Mouse (Mus musculus): ENCODE results near the gene Spon1.
A peak's percentile ranks its signal among the peaks of the same experiment; 100 is the strongest.

Gene Spon1

DNA sequence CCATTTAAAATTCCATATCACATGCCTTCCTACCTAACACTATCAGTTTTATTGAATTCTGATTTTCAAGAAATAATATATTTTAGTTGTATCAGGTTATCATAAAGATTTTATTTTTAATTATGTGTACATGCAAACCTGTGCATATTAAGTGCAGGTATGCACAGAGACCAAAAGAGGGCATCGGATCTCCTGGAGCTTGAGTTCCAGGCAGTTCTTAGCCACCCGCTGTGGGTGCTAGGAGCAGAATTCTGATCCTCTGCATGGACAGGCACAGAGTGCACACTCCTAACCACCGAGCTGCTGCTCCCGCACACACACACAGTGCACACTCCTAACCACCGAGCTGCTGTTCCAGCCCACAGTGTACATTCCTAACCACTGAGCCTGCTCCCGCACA is 294.6 kb downstream of the Spon1 start:
- DNase-seq (ENCODE audit: low spot score) = no peak

DNA sequence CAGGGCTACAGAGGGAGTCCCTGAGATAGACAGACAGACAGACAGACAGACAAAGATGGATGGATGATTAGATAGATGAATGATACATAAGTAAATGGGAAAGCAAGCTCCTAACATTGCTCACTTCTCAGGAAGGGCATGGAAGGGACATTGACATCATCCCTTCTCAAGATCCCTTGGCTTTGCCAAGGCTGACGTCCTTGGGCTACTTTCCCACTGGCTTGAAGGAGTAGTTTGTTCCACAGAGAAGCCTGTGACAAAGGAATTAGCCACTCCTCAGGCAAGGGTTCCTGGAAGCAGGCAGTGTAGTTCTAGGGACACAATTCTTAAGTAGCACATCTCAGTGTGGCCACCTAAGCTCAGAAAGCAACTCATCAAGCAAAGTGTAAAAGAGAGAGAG is 296.7 kb downstream of the Spon1 start:
- DNase-seq (ENCODE audit: low spot score) = peak; percentile 36

DNA sequence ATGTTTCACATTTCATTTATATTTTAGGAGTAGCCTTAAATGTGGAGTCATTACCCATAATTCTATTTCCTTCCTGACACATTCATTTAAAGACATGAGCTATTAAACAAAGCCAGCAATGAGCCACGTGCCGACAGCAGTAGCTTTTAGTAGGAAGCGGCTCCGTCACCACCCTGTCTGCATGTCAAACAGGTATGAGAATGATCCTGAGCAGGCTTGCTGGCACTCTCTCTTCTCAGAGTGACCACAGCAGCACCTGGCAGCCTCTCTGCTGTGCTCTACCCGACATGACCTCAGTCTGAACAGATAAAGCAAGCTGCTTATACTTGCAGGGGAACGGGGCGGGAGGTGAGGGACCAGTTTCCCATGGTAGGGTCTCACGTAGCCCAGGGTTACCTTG is 297.7 kb downstream of the Spon1 start:
- DNase-seq (ENCODE audit: low spot score) = no peak

DNA sequence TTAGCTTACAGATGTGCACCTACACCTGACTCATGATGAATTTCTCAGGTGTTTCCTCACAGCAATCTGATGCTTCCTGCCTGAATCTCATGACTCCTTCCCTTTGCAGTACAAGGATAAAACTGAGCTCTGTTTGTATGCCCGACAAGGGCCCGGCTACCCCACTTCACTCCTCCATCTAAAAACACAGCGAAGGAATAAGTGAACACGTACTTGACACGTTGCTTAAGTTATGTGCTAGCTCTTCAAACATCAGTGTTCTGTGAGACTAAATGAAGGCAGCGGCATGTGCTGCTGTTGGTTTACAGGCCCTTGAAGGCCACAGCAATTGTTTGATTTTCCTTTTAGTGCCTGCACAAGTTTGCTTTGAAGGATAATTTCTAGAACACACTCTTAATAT is 298.2 kb downstream of the Spon1 start:
- DNase-seq (ENCODE audit: low spot score) = no peak

DNA sequence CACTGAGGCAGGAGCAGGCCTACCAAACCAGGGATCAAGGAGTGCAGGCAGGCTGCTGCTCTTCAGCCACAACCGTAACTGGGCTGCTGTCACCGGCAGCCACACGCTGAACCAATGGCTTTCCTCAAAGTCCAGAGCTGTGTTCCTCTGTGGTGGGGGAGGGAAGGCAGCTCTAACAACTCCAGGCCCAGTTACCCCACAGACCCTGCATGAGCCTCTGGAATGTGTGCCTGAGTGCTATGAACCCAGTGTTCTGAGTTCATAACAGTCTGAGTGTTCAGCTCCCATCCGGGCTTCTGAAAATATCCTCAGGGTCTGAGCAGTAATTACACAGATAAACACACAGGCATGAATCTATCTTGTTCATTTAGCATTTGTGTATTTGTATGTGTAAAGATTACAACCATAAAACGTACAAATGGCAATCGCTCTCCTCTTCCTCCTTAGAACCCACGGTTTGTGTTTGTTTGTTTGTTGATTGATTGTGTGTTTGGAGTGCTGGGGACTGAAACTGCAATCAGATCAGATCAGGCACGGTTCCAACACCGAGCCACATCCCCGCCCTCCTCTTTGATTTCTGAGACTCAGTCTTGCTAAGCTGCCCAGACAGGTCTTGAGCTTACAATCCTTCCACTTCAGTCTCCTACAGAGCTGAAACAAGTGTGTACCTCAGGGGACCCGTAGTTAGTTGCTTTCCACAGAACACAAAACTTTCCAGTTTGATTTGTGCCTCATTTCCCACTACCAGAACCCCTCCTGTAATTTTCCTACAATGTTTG is 299.8 kb downstream of the Spon1 start:
- no peak for DNase-seq (ENCODE audit: low spot score)

DNA sequence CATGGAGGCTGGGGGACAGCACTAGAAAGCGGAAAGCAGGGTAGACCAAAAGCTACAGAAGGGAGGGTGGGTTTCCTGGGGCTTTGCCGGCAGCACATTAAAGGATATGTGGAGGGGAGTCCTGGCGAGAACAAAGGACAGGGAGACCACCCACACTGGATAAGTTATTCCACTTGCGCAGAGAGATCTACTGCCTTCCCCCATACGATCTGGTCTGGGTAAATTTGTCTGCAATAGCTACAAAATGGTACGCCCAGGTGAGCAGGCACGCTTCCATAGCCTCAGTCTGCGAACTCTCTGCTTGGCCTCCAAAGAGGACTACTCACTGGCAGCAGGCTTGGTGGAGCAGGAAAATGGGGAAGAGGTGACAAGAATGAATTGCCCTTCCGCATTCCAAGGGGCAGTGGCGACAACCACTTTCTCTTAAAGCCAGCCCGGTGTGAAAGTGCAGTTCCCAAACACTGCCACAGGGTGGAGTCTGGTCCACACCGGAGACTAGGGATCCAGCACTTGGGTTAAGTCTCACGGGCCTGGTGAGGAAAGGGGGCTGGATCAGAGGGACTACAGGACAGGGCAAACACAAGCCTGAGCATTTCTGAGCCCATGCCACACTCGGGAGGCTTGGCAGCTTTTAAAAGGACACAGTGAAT is 300.9 kb downstream of the Spon1 start:
- DNase-seq (ENCODE audit: low spot score) = peak; percentile 61

DNA sequence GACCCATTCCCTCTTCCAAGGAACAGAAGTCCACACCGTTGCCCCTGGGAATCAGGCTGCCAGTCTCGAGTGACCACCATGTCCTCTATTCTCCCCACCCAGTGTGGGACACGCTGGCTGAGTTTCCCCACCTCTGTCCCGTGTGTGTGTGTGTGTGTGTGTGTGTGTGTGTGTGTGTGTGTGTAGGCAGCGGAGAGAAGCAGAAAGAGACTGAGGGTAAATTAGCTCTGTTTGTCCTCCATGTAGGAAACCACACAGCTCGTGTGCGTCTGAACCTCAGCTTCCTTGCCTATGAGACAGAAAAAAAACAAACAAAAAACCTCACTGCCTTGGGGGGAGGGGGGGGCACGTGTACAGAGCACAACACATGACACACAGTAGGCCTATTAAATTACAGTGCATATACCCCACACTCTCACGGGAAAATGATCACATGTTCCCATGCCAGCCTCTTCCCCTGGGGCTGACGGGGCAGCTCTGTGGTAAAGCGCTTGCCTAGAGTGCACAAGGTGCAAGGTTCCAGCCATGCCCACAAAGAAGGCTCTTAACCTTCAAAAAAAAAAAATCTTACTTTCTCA is 303.2 kb downstream of the Spon1 start:
- no peak for DNase-seq (ENCODE audit: low spot score)

DNA sequence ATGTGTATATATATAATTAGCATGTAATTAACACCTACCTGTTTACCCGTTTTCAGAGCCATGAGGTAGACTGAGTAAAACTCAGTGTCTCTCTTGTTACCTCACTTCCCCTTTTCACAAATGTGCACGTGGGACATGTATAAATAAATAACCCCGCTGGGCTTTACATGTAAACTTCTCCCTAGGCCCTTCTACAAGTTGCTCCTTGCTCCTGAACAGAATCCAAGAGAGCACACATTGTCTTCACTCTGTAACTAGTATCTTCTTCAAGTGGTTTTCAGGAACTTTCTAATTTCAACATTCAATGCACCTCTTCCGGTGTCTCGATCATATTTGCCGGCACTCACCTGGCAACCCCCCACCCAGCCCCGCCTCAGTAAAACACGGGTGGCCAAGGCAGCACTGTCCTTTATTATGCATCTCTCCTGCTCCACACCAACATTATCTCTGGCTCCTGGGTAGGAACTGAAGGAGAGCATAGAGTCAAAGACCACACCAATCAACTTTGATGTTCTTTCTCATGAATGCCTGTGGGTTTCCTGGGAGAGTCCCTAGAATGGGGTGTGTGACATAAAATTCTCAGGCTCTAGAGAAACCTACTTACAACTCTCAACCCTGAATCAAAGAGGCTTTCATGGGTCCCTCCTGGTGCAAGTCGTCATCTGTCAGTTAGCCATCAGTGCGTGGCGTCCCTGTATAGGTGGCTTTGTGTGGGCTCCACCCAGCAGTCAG is 304.1 kb downstream of the Spon1 start:
- DNase-seq (ENCODE audit: low spot score) = no peak

DNA sequence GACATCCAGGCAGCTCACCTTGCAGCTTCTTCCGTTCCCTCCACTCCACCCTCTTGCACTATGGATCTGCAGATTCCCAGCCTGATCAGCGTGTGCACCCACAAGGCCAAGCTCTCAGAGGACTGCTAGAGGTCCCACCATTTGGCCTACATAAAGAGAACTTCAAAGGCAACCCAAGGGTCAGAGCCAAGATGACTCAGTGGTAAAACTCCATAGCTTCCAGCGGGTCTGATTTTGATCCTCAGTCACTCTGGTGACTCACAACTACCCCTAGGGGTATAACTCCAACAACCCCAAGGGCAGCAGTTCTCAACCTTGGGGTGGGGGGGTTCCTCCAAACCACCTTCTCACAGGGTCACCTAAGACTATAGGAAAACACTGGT is 304.7 kb downstream of the Spon1 start:
- no peak for DNase-seq (ENCODE audit: low spot score)

DNA sequence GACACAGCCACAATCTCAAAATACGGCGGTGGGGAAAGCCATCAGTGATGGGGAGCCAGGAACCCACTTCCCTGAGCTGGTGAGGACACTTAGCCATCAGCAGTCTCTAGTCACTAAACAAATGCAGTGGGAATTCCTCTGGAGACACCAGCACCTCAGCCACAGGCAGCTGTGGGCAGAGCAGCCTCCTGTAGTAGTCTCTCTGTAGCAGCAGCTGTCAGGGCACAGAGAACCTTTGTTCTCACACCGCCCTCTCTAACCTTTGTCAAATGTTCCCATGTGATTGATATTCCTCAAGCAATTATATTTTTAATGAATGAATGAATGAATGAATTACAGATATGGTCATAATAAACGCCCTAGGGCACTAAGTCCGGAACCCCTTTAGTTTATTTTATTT is 305.6 kb downstream of the Spon1 start:
- DNase-seq (ENCODE audit: low spot score) = no peak

DNA sequence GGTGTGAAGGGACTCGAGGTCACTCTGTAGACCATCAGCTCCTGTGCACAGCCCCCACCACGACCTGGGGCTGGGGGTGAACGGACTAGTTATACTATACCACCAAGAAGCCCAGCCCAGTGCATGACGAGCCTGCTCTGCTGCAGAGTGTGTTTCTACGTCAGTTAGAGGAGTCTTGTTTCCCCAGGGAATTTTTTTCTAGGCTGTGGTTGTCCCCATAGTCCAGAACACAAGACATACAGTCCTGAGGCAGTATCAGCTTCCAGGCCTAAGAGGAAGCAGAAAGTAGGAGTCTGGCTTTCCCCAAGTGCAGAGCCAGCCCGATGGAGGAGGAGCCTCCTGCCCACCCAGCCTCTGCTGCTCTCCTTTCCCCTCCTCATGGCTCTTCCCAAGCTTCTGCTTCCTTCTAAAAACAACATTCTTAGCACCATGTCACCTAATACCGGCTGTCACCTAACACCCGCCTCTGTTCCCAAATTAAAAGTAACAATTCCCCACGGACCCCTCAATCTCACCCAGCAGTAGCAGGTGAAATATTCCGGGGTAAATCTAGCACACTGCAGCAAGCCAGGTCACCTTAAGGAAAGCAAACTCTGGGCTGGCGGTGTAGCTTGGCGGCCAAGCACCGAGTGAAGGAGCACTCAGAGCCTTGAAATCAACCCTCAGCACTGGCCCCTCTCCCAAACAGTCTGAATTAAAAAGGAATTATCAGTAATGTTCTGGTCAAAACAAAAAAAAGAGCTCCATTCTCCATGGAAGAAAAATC is 306.2 kb downstream of the Spon1 start:
- no peak for DNase-seq (ENCODE audit: low spot score)

DNA sequence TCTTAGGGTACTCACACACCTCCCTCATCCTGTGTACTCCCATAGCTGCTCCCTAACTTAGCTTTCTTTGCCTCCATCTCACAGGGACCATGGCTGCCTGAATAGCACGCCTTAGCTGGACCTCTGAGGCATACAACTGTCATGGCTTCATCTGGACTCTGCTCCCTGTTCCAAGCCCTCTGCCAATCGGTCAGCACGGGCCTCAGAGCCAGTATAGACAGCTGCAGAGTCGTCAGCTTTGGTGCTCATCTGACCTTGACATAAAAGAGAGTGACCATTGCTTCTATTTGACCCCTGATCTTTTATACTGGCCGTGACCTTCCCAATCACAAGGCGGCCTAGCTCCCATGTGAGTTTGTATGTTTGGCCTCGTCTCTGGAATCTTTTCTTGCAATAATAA is 308.3 kb downstream of the Spon1 start:
- DNase-seq (ENCODE audit: low spot score) = no peak

DNA sequence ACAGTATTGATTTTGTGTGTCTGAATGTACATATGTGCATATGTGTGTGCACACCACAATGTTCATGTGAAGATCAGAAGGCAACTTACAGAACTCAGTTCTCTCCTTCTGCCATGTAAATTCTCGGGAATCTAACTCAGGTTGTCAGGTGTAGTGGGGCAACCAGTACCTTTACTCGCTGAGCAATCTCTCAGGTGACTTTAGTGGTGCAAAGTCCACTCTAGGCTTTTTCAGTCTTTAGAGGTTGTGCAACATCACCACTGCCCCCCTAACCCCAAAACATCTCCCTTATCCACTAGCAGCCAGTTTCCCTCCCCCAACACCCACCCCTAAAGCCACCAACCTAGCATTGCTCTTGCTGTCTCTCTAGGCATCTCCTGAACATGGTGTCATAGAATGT is 308.8 kb downstream of the Spon1 start:
- no peak for DNase-seq (ENCODE audit: low spot score)

DNA sequence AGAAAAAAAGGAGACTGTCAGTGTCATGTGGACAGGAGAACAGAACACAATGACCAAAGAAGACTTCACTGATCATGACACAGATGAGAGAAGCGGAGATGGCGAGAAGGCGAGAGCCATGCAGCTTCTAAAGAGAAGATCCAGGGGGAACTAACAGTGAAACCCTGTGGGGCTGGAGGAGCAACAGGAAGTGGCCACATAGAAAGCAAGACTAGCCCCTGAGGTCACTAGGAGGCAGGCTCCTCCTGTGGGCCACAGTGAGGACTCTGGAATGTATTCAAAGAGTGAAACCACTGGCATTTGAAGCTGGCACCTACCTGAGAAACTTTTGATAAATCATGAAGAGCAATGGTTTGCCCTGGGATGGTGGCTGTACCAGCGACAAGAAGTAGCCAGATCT is 313.5 kb downstream of the Spon1 start:
- DNase-seq (ENCODE audit: low spot score) = no peak

DNA sequence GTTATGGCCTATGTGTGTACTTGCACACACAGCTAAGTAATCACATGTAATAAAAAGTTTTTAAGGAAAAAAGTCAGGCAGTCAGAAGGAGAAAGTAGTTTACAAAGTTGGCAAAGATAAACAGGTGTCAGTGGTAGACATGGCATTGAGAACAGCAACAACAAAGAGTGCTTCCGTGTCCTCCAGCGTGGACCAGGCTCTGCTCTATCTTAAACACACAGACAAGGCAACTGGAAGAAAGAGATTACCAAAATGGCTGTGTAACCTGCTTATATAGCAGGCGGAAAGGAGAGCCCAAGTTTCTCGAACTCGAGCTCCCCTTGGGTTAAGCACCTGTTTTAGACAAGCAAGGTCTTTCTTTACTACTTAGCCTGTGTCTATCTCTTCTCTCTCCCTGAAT is 314.5 kb downstream of the Spon1 start:
- DNase-seq (ENCODE audit: low spot score) = no peak

DNA sequence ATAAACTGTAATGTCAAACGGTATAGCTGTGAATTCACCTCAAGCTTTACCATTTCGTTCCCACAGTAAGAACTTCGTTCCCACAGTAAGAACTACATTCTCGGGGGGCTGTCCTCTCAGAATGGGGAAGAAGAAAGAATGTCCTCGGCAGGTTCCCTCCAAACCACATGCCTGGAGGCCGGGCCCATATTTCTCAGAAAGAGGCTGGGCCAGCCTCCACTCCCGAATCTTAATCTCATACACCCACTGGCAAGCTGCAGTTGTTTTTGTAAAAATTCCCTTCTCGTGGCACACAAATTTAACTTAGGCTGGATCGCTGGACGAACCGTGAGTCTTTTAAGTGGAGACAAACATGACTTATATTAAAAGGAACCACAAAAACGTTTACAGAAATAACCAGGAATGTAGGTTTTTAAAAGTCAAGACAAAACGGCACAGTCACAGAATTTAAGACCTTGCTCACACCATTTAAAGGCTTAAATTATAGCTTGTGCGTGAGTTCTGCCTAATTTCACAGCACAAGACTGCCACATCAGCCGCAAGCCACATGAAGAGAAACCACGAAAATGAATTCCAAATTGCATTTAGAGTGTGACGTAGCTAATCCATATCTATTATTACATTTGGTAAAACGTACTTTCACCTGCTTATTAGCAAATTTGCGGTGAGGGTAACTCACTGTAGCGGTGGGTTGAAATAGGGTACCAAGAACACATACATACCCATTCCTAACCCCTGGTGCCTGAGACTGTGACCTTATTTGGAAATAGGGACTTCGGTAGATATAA is 316.0 kb downstream of the Spon1 start:
- DNase-seq (ENCODE audit: low spot score) = no peak

DNA sequence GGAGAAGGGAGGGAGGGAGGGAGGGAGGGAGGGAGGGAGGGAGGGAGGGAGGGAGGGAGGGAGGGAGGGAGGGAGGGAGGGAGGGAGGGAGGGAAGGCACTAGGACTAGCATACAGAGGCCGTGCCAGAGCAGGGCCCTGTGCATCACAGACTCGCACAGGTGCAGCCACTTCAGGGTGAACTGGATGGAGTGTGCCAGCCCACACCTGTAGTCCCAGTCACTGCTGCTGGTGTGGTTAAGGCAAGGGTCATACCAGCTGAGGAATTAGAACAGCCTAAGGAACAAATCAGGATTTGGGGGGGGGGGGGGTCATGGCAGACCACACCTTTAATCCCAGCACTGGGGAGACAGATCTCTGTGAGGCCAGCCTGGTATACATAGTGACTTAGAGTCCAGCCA is 317.3 kb downstream of the Spon1 start:
- no peak for DNase-seq (ENCODE audit: low spot score)

DNA sequence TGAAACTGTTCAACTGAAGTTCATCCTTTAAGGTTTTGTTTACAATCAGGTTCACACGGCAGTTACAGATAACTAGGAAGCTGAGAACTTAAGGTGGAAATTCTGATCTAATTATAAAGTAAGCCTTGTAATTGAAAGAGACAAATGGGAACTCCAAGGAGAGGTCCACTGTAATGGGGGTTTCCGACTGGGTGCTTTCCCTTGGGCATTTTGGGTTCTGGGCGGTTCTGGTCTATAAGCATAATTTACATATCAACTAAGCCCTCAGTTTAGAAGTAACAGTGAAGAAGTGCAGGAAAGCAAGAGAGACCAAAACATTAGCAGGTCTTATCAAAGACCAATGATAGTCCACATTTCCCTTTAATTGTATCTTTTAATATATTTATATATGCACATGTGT is 318.0 kb downstream of the Spon1 start:
- no peak for DNase-seq (ENCODE audit: low spot score)

DNA sequence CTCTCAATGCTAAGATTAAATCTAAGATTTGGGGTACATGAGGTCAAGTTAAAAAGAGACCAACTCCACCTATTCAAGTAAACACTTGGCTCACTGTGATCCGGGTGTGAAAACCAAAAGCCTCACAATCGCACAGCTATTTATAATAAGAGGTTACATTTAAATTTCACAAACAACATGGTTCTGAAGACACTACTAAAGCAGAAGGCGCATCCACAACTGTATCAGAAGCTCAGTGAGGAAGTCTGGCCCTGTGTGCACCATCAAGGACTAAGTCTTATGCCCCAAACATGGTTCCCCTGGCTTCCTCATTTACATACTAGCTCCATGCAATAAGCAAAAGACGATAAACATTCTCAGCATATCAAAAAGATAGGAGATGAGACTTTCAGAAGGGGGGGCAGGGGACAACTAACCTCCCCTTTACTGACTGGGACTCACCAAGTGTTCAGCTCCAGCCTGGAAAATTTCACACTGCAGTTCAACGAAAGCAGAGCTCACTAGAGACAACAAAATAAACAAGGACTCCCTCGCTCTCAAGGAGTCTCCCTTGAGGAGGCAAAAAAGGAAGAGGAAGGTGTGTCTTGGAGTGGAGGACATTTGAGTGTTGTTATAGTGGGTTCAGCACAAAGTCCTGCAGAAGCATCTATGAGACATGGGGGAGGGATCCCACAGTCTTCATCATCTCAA is 320.4 kb downstream of the Spon1 start:
- DNase-seq (ENCODE audit: low spot score) = no peak

DNA sequence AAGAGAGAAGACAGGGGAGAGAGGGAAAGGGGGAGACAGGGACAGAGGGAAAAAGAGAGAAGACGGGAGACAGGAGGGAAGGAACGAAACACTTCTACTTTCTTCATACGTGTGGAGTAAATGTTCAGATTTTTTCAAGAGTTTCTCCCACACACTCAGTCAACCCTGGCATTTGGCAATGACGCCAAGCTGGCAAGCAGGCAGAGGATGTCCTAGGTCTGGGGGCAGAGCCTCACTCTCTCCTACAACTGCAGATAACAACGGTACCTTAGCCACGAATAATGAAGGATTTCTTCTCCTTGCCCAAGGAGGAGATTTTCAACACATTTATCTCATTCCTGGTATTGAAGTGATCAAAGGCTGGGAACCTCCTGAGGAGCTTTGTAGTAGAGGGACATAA is 321.5 kb downstream of the Spon1 start:
- peak; percentile 44 for DNase-seq (ENCODE audit: low spot score)

DNA sequence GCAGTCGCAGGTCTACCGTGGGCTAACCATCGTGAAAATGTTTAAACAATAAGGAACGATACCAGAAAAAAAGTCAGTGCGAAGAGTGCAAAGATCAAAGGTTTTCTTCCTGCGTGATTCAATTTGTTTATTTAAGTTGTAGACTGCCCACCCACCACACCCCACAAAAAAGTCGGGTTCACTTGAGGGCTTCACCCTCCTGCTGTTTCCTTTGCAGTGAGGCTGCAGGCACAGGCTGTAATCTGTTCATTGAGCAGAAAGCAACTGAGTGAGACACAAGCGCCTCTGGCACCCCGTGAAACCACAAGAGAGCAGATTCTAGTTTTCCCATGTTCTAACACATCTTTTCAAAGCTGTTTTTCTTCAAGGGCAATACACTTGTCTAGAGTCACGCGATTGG is 322.2 kb downstream of the Spon1 start:
- DNase-seq (ENCODE audit: low spot score) = no peak
